Mouse (Mus musculus) embryo, embryonic 11 days (tissue): ENCODE results near the gene Runx1.

ENCODE experiments used
- DNase-seq: peaks from one replicate; pipeline ENCODE4 v3.0.0-alpha.2; 2015

Gene Runx1

GRCm38 (mm10) chr16:92646153-92646552 lies 179.8 kb downstream of the Runx1 start:
- DNase-seq, result no peak

- no peak for DNase-seq
These were observed 180.4 kb downstream of the Runx1 start for GRCm38 (mm10) chr16:92645423-92646115.

GRCm38 (mm10) chr16:92644718-92645422 lies 181.1 kb downstream of the Runx1 start:
- no peak for DNase-seq

GRCm38 (mm10) chr16:92644315-92644714 lies 181.6 kb downstream of the Runx1 start:
- no peak for DNase-seq

- no peak for DNase-seq
These were observed 183.7 kb downstream of the Runx1 start for GRCm38 (mm10) chr16:92642283-92642682.

- no peak for DNase-seq
These were observed 184.9 kb downstream of the Runx1 start for GRCm38 (mm10) chr16:92641053-92641452.

GRCm38 (mm10) chr16:92639093-92639492 lies 186.9 kb downstream of the Runx1 start:
- DNase-seq, result no peak

- no peak for DNase-seq
These were observed 188.9 kb downstream of the Runx1 start for GRCm38 (mm10) chr16:92637033-92637432.

GRCm38 (mm10) chr16:92632115-92632763 lies 193.7 kb downstream of the Runx1 start:
- no peak for DNase-seq

GRCm38 (mm10) chr16:92631637-92632036 lies 194.3 kb downstream of the Runx1 start:
- DNase-seq, result no peak

- no peak for DNase-seq
These were observed 195.0 kb downstream of the Runx1 start for GRCm38 (mm10) chr16:92630950-92631349.

GRCm38 (mm10) chr16:92629829-92630228 lies 196.1 kb downstream of the Runx1 start:
- no peak for DNase-seq

- DNase-seq, result peak; percentile 50
These were observed 198.7 kb downstream of the Runx1 start for GRCm38 (mm10) chr16:92627262-92627661.

- no peak for DNase-seq
These were observed 202.0 kb downstream of the Runx1 start for GRCm38 (mm10) chr16:92623953-92624352.

GRCm38 (mm10) chr16:92621859-92622258 lies 204.1 kb downstream of the Runx1 start:
- no peak for DNase-seq

- DNase-seq, result no peak
These were observed 205.0 kb downstream of the Runx1 start for GRCm38 (mm10) chr16:92620841-92621518.

GRCm38 (mm10) chr16:92616839-92617238 lies 209.1 kb downstream of the Runx1 start:
- no peak for DNase-seq

- DNase-seq, result no peak
These were observed 210.6 kb downstream of the Runx1 start for GRCm38 (mm10) chr16:92615234-92615799.

GRCm38 (mm10) chr16:92612546-92612945 lies 213.4 kb downstream of the Runx1 start:
- DNase-seq, result peak; percentile 54

- no peak for DNase-seq
These were observed 214.3 kb downstream of the Runx1 start for GRCm38 (mm10) chr16:92611641-92612149.

GRCm38 (mm10) chr16:92610464-92610863 lies 215.5 kb downstream of the Runx1 start:
- DNase-seq, result no peak

- DNase-seq, result no peak
These were observed 216.3 kb downstream of the Runx1 start for GRCm38 (mm10) chr16:92609717-92610077.
